Mouse (Mus musculus) lung, postnatal 4 days (tissue): ENCODE results near the gene Trim69.
"Not testable (repeated sequence)": the region's sequence is repeated elsewhere in the genome, so short reads cannot be mapped to it uniquely, and the experiment has no call there.

Experiments
- DNase-seq, 2 experiments: peaks; one replicate each; pipeline ENCODE4 v3.0.0; 2021

The Trim69 gene

GRCm38 (mm10) chr2:122210534-122211228, 50.2 kb downstream of the Trim69 start:
- DNase-seq, result no peak

GRCm38 (mm10) chr2:122217075-122217474, 56.6 kb downstream of the Trim69 start:
- DNase-seq, result not testable (repeated sequence)

GRCm38 (mm10) chr2:122218234-122218633, 57.7 kb downstream of the Trim69 start:
- no peak for DNase-seq

GRCm38 (mm10) chr2:122221378-122221777, 60.9 kb downstream of the Trim69 start:
- no peak for DNase-seq

- no peak for DNase-seq
Measured at GRCm38 (mm10) chr2:122221798-122222197, 61.3 kb downstream of the Trim69 start.

GRCm38 (mm10) chr2:122222272-122222671, 61.8 kb downstream of the Trim69 start:
- no peak for DNase-seq

GRCm38 (mm10) chr2:122223654-122224053, 63.2 kb downstream of the Trim69 start:
- DNase-seq, result no peak
